Mouse (Mus musculus) right cerebral cortex, adult 2 months (tissue): ENCODE results near the gene Efna3.

ENCODE experiments used
- DNase-seq, 2 experiments: peaks; one replicate each; pipeline ENCODE4 v3.0.0; 2021 to 2022; ENCODE audit warnings: low spot score in 2 of 2

Gene Efna3

DNA sequence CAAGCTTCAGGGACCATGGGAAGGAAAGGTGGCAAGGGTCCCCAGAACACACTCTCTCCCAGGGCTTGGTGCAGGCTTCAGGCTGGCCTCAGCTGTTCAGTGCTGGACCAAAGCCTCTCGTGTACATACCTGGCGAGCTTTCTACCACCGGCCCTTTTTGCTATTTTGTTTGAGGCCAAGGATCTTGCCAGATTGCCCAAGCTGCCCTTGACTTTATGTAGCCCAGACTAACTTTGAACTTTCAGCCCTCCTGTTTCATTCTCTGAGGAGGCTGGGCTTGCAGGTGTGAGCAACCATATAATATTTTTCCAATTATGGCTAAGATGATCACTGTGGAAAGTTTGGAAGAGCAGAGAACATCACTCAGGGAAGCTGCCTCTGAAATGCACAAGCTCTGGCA is 38.5 kb downstream of the Efna3 start:
- DNase-seq, result no peak

DNA sequence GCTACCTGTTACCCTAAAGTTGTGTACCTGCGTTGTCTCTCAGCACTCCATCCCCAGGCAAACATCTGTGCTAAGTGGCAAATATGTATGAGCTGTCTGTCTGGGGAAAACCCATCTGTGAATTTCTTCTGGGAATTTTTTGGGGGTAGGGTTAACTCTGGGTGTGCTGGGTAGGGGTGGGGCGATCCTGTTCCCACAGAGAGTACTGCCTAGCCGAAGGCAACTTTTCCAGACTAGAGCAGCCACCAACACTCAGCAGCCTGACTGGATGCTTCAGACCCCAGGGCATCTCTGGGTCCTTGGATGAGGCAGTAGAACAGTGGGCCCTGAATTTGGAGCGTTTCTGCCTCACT is 40.5 kb downstream of the Efna3 start:
- DNase-seq, result no peak

DNA sequence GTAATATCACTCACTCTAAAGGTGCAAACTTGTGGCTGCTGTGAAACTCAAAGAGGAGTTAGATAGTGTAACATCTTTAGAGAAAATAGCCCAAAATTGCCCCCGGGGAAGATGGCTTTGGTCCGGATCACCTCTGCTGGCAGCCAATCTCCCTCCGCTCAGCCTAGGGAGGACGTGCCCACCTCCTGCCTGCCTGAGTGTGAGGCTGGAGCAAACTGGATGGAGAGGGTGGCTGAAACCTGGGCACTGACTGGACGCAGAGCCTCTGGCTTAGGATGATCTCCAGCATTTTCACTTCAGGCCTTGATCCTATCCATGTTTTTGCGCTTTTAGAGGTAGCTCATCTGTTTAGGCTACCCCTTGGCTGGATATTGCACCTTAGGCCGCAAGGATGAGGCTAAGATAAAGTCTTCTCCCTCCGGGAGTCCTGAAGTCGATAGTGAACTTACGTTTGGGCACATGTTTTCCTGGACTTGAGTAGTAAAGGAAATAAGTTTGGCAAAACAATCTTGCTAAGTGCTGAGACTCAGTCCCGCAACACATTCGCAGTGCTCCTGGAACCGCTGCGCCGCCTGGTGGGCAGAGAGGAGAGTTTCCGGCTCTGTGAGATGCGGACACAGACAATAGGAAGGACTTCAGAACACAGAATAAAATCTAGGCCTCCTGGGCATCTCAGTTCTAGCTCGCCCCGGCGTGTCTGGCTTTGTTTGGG is 41.0 kb downstream of the Efna3 start:
- DNase-seq, result peak; percentile 85 to 88

DNA sequence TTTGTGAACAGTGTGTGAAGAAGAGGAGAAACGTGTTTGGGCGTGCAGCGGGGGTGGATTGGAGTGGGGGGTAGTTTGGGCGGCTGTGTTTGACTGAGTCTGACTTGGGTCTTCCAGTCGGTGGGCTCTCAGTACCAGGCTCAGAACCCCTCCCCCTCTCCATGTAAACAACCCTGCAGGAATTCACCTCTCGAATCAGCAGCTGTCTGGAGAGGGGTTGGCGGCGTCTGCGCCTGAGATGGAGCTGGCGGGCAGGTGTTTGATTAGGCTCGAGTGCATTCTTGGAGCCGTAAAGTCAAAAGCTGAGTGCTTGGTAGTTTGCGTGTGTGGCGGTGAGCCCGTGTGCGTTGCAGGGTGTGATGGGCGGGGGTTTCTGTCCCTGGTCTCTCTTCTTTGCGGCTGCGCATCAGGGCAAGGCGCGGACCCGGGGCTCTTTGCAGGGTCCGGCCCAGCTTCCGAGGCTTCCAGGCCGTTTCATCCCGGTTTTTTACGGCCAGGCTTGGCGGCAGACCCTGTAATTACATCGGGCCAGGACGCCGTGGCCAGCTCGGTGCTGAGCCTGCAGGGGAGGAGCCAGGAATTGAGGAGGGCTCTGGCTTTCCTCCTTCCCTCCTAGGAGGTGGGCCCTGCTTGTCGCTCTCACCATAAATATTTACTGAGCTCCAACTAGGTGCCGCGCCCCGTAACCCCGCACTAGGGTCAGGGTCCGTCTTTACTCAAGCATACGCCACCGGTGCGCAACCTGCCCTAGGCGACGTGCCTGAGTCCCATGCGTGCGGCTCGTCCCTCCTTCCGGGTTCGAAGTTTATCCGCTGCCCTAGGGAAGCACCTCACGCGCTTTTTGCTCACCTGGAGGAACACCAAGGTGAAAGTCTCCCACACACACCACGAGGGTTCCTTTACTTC is 41.9 kb downstream of the Efna3 start, which contains the start of gene Efna1:
TSS of gene Efna1 (minus strand) at position 537 of the 906 bp plus-strand sequence.
- DNase-seq, result peak; percentile 36 to 55

DNA sequence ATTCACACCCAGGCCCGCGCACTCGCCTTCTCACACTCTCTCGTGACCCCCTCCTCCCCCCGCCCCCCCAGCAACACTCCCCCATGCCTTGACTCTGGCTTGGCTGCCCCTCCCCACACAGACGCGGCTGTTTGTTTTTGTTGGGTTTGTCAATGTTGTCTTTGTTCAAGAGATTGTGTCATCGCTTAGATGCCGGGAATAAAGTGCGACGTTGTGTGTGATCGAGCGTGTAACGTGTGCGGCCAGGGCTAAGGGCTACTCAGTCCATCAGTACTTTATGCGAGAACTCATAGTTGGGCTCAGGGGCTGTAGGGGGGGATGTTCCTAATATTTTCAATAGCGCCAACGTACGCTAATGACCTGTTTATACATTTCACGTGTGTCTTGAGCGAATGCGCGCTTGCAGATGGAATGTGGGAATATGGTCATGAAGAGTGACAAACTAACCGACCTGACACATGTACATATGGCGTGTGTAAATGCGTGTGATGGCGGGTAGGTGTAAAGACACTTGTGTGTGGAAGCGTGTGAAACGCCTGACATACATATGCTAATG is 42.6 kb downstream of the Efna3 start:
- peak in 1 of 2 experiments; percentile 54 for DNase-seq

DNA sequence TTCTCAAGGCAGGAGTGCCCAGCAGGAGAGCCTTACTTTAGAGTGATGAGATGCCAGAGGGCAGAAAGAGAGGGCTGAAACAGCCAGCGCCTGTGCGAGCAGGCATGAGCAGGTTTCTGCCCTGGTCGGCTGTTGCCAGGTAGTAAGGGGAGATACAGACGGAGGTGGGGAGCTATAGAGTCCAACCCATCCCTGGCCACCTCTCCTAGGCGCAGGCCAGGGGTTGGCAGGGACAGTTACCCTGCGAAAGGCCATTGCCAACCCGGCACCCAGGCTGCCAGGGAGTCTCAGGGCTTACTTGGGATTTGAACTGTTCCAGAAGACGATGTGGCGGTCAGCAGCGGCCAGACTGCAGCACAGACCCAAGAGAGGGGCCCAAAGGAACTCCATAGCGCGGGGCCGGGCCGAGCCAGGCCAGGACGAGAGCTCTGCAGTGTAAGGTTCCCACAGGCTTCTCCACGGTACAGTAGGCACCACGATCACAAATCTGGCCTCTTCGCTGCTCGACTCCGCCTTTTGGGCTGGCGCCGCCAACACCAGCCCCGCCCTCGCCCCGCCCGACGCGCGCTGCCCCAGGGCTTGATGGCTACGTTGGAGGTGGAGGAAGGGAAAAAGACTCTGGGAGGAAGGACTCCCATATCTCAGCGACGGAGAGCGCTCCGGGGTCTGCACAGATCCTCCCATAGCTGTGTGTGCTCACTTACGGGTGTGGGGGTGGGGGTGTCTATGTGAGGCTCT is 43.4 kb downstream of the Efna3 start:
- peak; percentile 78 to 79 for DNase-seq

DNA sequence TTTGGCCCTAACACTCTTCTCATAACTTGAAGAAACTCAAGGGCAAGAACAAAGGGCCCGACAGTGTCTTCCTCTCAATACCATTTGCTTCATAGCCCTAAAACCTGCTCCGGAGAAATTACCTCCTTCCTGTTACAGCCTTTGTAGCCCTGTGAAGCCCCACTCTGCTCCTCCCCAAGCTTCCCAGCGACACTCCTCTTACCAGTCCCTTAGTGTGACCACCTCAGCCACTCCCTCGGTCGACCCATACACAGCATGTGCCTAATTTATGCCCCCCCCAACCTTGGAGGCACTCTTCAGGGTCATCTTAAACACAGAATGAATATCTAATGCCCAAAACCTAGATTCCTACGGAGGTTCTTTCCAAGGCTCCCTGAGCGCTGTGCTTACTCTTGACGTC is 44.1 kb downstream of the Efna3 start:
- DNase-seq, result no peak

DNA sequence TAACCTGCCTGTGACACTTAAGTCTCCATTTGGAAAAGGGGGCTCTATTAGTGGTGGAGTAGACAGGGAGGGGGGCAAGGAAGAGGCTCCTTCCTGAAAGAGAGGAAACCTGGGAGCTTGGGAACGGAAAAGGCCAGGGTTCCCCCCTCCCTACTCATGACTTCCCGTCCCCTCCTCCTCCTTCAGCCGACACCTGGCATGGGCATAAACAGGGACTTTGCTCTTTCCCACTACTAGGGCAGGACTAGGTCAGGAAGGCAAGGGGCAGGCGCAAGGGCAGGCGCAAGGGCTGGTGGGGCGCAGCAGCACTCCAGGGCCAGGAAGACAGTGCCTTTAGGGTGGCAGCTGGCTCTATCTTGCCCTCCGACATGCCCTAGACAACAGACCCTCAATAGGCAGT is 44.7 kb downstream of the Efna3 start:
- DNase-seq, result no peak

DNA sequence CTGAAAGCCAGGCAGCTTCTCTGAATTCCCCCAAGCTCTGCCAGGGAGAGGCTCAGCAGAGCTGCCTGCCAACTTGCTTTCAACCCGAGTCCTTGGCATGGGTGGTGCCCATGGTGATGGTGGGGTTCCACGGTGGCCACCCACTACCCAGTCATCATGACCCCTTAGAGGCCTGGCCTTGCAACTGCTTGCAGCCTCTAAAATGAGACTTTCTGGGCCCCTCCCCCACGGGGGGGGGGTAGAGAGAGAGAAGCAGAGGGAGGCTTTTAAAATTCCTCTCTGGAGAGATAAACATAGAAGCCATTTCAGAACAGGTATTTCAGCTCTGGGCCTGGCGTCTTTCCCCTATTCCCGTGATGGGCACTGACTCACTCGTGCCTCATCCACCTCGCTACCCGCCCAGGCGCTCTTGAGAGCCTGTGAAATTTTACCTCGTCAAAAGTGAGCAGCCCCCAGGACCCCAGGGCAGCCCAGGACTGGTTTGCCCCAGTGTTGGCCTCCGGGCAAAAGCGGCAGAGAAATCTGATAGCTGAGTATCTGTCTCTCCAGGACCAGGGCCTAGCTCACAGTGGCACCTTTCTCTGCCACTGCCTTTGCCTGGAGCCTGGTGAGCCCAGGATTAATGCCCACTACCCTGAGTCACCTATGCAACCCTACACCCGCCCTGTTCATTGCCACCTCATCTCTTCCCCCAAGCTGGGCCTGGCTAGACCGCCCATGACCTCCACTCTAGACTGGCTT is 45.3 kb downstream of the Efna3 start:
- DNase-seq, result no peak

DNA sequence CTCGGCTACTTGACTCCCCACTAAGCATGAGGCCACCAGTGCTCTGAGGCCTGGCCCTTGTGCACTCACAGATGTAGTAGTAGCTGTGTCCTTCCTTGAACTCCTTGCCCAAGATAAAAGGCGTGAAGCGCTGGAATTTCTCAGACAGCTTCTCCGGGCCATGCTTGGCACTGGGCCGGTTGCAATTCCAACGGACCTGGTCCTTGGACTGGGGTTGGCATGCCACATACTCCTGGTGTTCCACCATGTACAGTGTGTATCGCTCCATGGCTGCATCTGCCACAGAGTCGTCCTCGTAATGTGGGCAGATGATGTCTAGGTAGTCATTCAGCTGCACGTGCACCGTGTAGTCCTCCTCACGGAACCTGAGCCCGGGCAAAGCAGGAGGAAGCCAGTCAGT is 46.7 kb downstream of the Efna3 start:
- no peak for DNase-seq

DNA sequence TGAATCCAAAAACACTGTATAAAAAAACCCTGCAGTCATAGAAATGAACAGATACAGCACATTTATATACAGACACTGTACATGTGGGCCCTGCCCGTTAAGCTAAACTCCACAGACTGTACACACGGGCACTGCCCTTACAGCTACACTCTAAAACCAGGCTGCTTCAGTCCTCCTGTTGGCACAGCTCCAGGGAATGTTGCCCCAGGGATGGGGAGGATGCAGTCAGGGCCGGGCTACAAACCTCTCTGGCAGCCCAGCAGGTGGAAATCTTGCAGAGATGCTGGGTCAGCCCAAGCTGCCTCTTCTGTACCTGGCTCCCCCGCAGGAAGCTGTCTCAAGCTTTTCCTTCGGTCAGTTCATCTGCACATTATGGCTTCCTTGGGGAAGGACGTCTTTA is 51.0 kb downstream of the Efna3 start:
- DNase-seq, result no peak

DNA sequence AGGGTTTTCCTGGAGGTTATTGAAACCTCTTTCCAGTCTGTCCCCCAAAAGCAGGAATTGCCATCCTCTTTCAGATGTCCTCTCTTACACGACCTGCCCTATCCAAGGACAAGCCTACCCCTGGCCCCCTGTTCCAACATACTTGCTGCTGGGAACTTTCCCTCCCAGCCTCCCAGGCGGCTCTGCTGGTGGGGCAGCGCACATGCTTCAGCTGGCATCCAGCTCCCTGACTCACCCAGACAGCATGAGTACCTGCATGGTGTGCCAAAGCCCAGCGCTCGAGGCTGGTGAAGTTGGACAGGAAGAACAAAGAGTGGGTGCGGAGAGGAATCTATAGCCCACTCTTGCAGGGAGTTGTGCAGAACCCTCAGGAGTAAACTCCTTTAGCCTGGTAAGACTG is 51.9 kb downstream of the Efna3 start:
- peak; percentile 68 to 74 for DNase-seq

DNA sequence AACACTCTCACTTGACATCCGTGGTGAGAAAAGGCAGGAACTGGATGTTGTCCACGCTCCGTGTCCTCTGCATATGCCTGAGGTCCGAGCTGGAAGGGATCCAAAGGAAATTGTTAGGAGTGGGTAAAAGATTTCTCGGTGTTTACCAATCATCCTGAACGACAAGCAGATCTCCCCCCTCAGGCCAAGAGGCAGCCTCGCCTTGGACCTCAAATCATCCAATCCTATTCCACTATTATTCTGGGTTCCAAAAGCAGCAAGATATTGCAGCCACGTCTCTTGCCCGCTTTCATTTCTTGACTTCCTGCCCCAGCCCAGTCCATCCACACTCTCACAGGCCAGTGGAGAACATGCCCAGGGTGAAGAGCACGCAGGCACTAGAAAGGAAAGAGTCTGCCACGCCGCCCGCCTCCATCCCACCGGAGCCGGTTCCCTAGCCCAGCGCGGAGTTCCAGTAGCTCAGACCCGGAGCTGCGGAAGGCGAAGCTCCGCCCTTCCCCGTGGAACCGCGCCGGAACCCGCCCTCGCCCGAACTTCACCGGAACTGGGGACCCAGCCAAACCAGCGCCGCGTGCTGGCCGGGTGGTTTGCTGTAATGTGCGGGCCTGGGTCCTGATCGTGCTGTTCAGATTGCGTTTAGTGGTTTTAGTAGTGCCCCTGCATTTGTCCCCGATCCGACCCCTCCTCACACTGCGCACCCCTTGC is 52.6 kb downstream of the Efna3 start, which contains the start of gene Slc50a1:
TSS of gene Slc50a1 (minus strand) at position 520 of the 705 bp plus-strand sequence.
- DNase-seq, result peak; percentile 83 to 85

DNA sequence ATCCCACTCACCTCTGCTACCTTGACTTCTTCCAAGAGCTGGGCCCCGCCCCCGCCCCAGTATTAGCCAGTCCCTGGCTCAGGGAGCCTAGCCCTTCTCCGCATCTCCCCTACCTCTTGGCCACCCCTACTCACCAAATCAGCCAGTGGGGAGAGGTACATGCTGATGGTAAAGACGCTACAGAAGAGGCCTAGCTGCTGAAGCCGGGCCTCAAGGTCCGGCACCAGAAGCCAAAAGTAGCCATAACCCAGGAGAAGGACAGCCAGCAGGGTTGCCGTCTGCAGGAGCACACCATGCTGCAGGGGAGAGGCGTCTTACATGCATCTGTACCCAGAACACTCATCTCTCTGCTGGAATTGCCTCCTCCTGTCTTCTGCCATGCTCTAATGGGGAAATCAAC is 53.8 kb downstream of the Efna3 start:
- no peak for DNase-seq

DNA sequence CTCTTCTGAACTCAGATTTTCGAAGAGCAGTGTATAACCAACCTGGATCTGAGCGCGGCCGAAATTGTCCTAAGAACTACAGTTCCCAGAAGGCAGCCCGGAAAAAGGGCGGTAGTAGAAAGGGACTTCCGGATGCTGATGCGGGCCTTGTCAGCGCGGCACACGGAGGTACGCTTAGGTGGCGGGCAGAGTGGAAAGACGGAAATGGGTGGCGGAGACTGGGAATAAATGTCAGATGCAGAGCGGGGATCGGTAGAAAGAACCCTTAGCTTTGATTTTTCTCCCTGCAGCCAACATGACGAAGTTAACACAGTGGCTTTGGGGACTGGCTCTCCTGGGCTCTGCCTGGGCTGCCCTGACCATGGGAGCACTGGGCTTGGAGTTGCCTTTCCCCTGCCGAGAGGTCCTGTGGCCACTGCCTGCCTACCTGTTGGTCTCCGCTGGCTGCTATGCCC is 56.3 kb downstream of the Efna3 start:
- peak; percentile 85 for DNase-seq
